Mouse (Mus musculus): ENCODE measurements around the gene Rps6ka2. TPM values are rescaled to one million over a fixed set of nuclear protein-coding genes. Genes with fewer than 3 reads are reported as not detected.
A peak's percentile ranks its signal among the peaks of the same experiment; 100 is the strongest.
"Not testable (repeated sequence)": the region's sequence is repeated elsewhere in the genome, so short reads cannot be mapped to it uniquely, and the experiment has no call there.

Rps6ka2 gene
- 1.3 and 2.2 TPM in 2 replicates for polyA plus RNA-seq (2012; ENCODE audit: insufficient read depth, insufficient read length, missing spikeins)

GRCm38 (mm10) chr17:7169627-7170303 lies at the start of gene Rps6ka2:
Gene Rps6ka2 (plus strand): TSS chr17:7170115.
- H3K4me3 ChIP-seq (ENCODE audit: insufficient read depth, low read depth, low read length), result peak within 1 kb of the TSS; percentile 78
- H3K27ac ChIP-seq (replicated peaks; ENCODE audit: low read depth, low read length), result peak within 1 kb of the TSS; percentile 95
- H3K4me1 ChIP-seq (ENCODE audit: control insufficient read depth, insufficient read depth, insufficient read length, low read length), result peaks cover 19% of the 10 kb centered on the region; the same call in 1 of the 2 replicates

- not testable (repeated sequence) for H3K27ac ChIP-seq (replicated peaks; ENCODE audit: low read depth, low read length); H3K4me3 ChIP-seq (ENCODE audit: insufficient read depth, low read depth, low read length); H3K4me1 ChIP-seq (ENCODE audit: control insufficient read depth, insufficient read depth, insufficient read length, low read length)
Measured at GRCm38 (mm10) chr17:7120835-7121234, 49.1 kb upstream of the Rps6ka2 start.

GRCm38 (mm10) chr17:7122554-7122953 lies 47.4 kb upstream of the Rps6ka2 start:
- H3K4me1 ChIP-seq (ENCODE audit: control insufficient read depth, insufficient read depth, insufficient read length, low read length); H3K27ac ChIP-seq (replicated peaks; ENCODE audit: low read depth, low read length); H3K4me3 ChIP-seq (ENCODE audit: insufficient read depth, low read depth, low read length): not testable (repeated sequence)

- H3K4me1 ChIP-seq (ENCODE audit: control insufficient read depth, insufficient read depth, insufficient read length, low read length); H3K27ac ChIP-seq (replicated peaks; ENCODE audit: low read depth, low read length); H3K4me3 ChIP-seq (ENCODE audit: insufficient read depth, low read depth, low read length): not testable (repeated sequence)
Measured at GRCm38 (mm10) chr17:7126475-7126874, 43.4 kb upstream of the Rps6ka2 start.

GRCm38 (mm10) chr17:7134002-7134401 lies 35.9 kb upstream of the Rps6ka2 start:
- not testable (repeated sequence) for H3K4me3 ChIP-seq (ENCODE audit: insufficient read depth, low read depth, low read length); H3K4me1 ChIP-seq (ENCODE audit: control insufficient read depth, insufficient read depth, insufficient read length, low read length); H3K27ac ChIP-seq (replicated peaks; ENCODE audit: low read depth, low read length)

- not testable (repeated sequence) for H3K4me3 ChIP-seq (ENCODE audit: insufficient read depth, low read depth, low read length); H3K4me1 ChIP-seq (ENCODE audit: control insufficient read depth, insufficient read depth, insufficient read length, low read length); H3K27ac ChIP-seq (replicated peaks; ENCODE audit: low read depth, low read length)
Measured at GRCm38 (mm10) chr17:7135277-7135676, 34.6 kb upstream of the Rps6ka2 start.

GRCm38 (mm10) chr17:7138186-7138925 lies 31.6 kb upstream of the Rps6ka2 start:
- no peak overlapping the region for H3K4me3 ChIP-seq (ENCODE audit: insufficient read depth, low read depth, low read length)
- H3K4me1 ChIP-seq (ENCODE audit: control insufficient read depth, insufficient read depth, insufficient read length, low read length), result no peaks in the 10 kb centered on the region

GRCm38 (mm10) chr17:7140399-7141174 lies 29.3 kb upstream of the Rps6ka2 start:
- Histone ChIP-seq H3K4me1 (ENCODE audit: control insufficient read depth, insufficient read depth, insufficient read length, low read length) (no peaks in the 10 kb centered on the region), H3K27ac (replicated peaks; ENCODE audit: low read depth, low read length) (no peak overlapping the region), H3K4me3 (ENCODE audit: insufficient read depth, low read depth, low read length) (no peak overlapping the region)

More at GRCm38 (mm10) chr17:7138186-7138925, 31.6 kb upstream of the Rps6ka2 start:
- no peak overlapping the region for H3K27ac ChIP-seq (replicated peaks; ENCODE audit: low read depth, low read length)

- Histone ChIP-seq H3K27ac (replicated peaks; ENCODE audit: low read depth, low read length) (no peak overlapping the region), H3K4me3 (ENCODE audit: insufficient read depth, low read depth, low read length) (no peak overlapping the region)
Measured at GRCm38 (mm10) chr17:7142367-7142766, 27.5 kb upstream of the Rps6ka2 start.

GRCm38 (mm10) chr17:7143885-7144518 lies 25.9 kb upstream of the Rps6ka2 start:
- Histone ChIP-seq H3K4me3 (ENCODE audit: insufficient read depth, low read depth, low read length) (no peak overlapping the region), H3K27ac (replicated peaks; ENCODE audit: low read depth, low read length) (no peak overlapping the region), H3K4me1 (ENCODE audit: control insufficient read depth, insufficient read depth, insufficient read length, low read length) (no peaks in the 10 kb centered on the region)

More at GRCm38 (mm10) chr17:7142367-7142766, 27.5 kb upstream of the Rps6ka2 start:
- no peaks in the 10 kb centered on the region for H3K4me1 ChIP-seq (ENCODE audit: control insufficient read depth, insufficient read depth, insufficient read length, low read length)

- Histone ChIP-seq H3K4me3 (ENCODE audit: insufficient read depth, low read depth, low read length) (no peak overlapping the region), H3K27ac (replicated peaks; ENCODE audit: low read depth, low read length) (no peak overlapping the region), H3K4me1 (ENCODE audit: control insufficient read depth, insufficient read depth, insufficient read length, low read length) (no peaks in the 10 kb centered on the region)
Measured at GRCm38 (mm10) chr17:7145373-7146058, 24.4 kb upstream of the Rps6ka2 start.

- no peak overlapping the region for H3K4me3 ChIP-seq (ENCODE audit: insufficient read depth, low read depth, low read length)
- no peaks in the 10 kb centered on the region for H3K4me1 ChIP-seq (ENCODE audit: control insufficient read depth, insufficient read depth, insufficient read length, low read length)
- H3K27ac ChIP-seq (replicated peaks; ENCODE audit: low read depth, low read length), result no peak overlapping the region
Measured at GRCm38 (mm10) chr17:7146479-7146878, 23.4 kb upstream of the Rps6ka2 start.

GRCm38 (mm10) chr17:7147920-7148321 lies 22.0 kb upstream of the Rps6ka2 start:
- H3K27ac ChIP-seq (replicated peaks; ENCODE audit: low read depth, low read length), result no peak overlapping the region
- no peaks in the 10 kb centered on the region for H3K4me1 ChIP-seq (ENCODE audit: control insufficient read depth, insufficient read depth, insufficient read length, low read length)
- H3K4me3 ChIP-seq (ENCODE audit: insufficient read depth, low read depth, low read length), result no peak overlapping the region

Measured in brown adipose tissue, adult 24 weeks (tissue).